Mouse (Mus musculus) 416B (cell line): ENCODE data around the gene Rin3.
"Not testable (repeated sequence)": the region's sequence is repeated elsewhere in the genome, so short reads cannot be mapped to it uniquely, and the experiment has no call there.

Experiments
- DNase-seq: peaks from one replicate; pipeline ENCODE4 v3.0.0; 2011; ENCODE audit warnings: low read depth

Gene Rin3

GRCm38 (mm10) chr12:102282763-102283482 lies at the start of gene Rin3:
Rin3 (plus strand) TSS chr12:102283048.
- peak; percentile 76 for DNase-seq

GRCm38 (mm10) chr12:102235551-102235950 lies 47.3 kb upstream of the Rin3 start:
- DNase-seq = no peak

- no peak for DNase-seq
Measured at GRCm38 (mm10) chr12:102236317-102236716, 46.5 kb upstream of the Rin3 start.

- DNase-seq = no peak
Measured at GRCm38 (mm10) chr12:102242076-102242722, 40.6 kb upstream of the Rin3 start.

DNA sequence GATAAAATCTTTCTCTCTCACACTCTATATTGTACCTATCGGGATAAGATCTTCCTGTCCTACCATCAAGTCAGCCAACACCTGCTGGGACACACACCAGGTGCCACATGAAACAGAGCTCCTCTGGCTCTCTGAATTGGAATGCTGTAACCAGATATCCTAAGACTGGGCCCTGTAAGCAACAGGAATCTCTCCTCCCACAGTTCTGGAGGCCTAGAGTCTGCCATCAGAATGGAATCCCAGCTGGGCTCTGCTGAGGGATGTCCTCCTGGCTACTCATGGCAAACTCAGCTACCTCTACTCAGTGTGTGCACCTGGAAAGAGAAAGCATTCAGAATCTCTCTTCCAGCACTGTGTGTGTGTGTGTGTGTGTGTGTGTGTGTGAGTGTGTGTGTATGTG lies 38.9 kb upstream of the Rin3 start:
- no peak for DNase-seq

GRCm38 (mm10) chr12:102246226-102246625 lies 36.6 kb upstream of the Rin3 start:
- no peak for DNase-seq

DNA sequence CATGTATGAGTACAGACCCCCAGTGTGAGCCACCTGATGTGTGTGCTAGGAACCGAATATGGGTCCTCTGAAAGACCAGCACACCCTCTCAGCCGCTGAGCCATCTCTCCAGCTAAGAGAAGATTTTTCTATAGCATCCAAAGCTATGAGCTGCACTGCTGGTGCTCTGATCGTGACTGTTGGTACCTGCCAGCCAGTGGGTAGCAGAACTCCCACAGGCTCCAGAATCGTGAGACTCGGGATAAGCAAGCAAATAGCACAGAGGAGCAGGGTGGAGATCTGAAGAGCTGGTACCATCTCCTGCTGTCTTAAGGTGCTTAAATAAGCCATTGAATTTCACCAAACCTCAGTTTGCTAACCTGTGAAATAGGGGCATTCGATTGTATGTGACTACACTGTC lies 34.7 kb upstream of the Rin3 start:
- no peak for DNase-seq

DNA sequence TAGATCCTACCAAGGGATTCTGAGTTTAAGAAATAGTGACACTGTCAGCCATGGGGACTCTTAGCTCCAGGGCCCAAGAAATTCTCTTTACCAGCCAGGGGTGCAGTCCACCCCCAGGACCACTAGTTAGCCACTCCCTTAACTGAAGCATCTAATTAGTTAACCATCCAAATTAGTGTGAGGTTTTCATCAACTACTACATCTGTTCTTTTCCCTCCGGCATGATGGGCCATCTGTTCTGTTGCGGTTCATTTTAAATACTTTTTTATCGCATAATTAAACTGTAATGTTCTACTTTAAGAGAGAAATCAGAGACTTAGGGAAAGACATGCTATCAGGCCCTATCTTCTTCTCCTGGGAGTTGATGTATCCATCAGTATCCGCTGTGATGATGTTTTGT lies 32.5 kb upstream of the Rin3 start:
- no peak for DNase-seq

- DNase-seq = no peak
Measured at GRCm38 (mm10) chr12:102251070-102251469, 31.8 kb upstream of the Rin3 start.

DNA sequence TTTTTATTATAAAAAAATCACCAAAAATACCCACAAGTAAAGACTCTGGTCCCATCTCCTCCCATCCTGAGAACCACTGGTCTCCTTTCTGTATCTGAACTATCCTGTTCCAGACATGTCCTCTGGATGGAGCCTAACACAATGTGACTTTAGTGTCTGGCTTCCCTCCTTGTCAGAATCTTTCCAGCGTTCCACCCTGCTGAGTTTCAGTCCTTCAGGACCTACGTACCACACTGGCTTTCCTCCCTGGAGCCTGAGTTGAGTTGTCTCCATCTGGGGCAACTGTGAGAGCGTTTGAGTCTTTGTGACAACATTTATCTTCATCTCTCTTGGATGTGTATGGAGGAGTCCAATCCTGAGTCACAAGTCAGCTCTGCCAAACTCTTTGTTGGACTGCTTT lies 30.9 kb upstream of the Rin3 start:
- DNase-seq = no peak

- DNase-seq = no peak
Measured at GRCm38 (mm10) chr12:102252525-102252924, 30.3 kb upstream of the Rin3 start.

DNA sequence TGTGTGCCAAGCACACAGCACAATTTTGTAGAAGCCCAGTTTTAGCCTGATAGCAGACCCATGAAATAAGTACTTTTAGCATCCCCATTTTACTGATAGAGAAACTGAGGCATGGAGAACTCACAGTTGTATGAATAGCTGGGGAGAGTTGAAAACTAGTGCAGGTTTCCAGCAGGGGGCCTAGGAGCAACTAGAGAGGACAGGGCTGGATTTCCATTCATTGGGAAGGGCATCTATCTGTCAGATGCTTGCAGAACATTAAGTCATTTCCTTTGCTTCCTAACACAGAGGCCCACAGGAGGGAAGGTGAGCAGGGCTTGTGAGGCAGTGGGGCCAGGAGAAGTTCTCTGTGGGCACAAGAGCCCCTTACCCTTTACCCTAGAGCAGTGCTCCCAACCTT lies 27.8 kb upstream of the Rin3 start:
- DNase-seq = peak; percentile 42

GRCm38 (mm10) chr12:102258522-102259112 lies 24.2 kb upstream of the Rin3 start:
- DNase-seq = peak; percentile 96

DNA sequence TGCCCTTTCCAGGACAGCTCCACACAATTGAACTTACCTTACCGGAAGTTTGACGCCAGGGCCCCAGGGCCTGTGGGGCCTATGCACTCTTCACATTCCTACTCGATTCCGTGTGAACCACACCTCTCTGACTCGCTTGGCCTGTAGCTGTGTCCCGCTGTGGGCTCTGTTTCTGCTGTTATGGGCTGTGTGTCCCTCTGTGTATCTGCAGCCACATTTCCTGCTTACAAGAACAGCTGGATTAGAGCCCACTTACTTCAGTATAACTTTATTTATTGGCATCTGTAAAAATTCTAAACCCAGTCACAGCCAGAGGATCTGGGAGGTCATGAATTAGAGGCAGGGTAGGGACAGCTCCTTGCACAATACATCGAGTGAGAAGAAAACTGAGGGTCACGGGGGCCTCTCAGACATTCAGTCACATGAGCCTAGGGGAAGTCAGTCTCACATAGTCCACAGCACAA lies 20.9 kb upstream of the Rin3 start:
- DNase-seq = no peak

DNA sequence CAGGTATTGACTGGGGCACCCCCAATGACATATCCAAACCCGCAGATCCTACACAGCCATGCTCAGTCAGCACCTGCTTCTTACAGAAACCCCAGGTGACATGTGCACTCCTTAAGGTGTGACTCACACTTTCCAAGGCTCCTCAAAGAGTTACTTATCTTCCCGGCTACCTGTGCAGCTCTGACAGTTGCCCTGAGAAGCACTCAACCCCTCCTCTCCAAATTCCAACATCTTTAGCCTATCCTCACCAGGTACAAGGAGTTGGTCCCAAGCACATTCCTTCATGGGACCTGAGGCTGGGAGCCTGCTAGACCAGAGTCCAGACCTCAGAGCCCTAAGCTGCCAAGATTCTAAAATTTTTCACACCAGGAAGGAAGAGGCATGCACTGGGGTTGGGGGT lies 20.0 kb upstream of the Rin3 start:
- DNase-seq = no peak

DNA sequence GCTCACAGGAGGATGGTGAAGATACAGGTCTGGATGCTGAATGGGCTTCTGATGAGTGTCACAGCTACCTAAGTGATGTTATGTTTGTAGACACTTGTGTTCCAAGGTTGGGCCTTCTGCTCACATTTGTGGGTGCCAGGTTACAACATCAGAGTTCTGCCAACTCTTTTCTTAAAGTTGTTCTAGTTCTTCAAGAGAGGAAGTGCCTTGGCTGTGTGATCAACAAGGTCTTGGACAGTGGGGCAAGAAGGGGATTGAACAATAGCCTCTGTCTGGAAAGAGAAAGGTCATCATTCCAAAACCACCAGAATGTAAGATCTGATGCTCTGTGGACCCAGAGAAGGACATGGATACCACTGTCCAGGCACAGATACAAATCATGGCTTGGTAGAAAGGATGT lies 19.6 kb upstream of the Rin3 start:
- DNase-seq = no peak

GRCm38 (mm10) chr12:102266433-102266832 lies 16.4 kb upstream of the Rin3 start:
- no peak for DNase-seq

DNA sequence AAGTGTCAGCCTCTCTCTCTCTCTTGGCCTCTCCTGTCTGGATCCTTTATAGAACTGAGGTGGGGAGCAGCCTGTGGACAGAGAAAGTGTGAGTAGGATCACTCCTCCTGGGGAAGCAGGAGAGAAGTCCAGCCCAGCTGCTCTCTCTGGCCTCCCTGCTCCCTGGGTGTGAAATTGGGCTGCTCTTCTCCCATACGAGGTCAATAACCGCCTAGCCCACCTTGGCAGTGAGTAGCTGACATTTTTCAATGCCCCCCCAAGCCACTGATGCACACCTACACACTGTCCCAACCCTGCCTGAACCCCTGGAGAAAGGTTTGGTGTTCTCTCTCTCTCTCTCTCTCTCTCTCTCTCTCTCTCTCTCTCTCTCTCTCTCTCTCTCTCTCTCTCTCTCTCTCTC lies 13.7 kb upstream of the Rin3 start:
- DNase-seq = no peak

DNA sequence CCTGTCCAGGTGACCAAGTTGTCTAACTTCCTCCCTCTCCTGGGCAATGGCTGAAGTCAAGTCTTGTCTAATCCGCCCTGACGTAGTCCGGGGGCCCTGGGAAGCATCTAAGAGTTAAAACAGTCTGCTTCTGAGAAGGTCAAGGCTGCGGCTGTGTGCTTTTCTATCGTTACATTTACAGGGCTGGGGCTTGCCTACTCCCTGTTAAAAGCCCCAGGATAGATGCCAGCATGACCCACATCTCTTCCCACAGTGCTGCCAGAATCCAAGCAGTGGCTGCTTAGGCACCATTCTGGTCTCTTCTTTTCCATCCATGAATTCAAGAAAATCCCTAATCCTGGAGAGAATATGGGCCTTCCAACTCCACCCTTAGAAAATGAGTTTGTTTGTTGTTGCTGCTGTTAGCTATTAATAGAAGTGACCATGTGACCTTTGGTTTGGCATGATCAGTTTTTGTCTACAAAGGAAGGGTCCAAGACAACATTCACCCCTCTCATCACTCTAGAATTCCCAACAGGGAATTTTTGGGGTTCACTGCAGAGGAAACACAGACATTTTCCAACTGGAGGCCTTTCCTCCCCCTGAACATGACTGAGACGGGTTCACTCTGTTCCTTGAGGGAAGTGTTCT lies 12.0 kb upstream of the Rin3 start:
- no peak for DNase-seq

- DNase-seq = no peak
Measured at GRCm38 (mm10) chr12:102271447-102271846, 11.4 kb upstream of the Rin3 start.

GRCm38 (mm10) chr12:102275833-102276443 lies 6.9 kb upstream of the Rin3 start:
- DNase-seq = no peak

GRCm38 (mm10) chr12:102280290-102280689 lies 2.6 kb upstream of the Rin3 start:
- DNase-seq = not testable (repeated sequence)
